Mouse (Mus musculus) liver, adult 2 months (tissue): ENCODE results near the gene Arl15.

Experiments used
- CTCF ChIP-seq: fragments of 200-500 bp; IDR thresholded peaks from 2 replicates; pipeline ENCODE4 v1.5.1; 2011; ENCODE audit warnings: low read depth, low read length, control low read depth
- POLR2A ChIP-seq: fragments of 200-500 bp; IDR thresholded peaks from 2 replicates; pipeline ENCODE4 v1.6.1; 2011; ENCODE audit warnings: low read length, control low read depth; ENCODE audit not compliant: insufficient read depth; ENCODE audit errors: extremely low read depth

DNA sequence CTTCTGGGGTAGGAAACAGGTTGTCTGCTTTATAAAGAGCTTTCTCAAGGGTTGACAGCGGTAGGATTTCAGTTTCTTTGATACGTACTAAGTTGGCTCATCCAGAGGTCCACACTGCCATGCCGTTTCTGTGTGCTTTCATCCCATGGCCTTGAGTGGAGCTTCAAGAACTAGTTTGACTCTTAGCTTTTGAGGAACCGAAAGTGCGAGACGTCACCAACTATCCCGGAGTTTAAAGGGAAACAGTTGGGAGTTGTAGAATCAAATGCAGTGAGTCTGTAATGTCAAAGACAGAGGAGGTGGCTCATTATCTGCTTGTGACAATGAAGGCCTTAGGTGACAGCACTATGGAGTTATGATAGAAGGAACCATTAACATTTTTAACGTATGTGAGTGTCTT lies 49.6 kb downstream of the Arl15 start:
- no peak for TF ChIP-seq POLR2A
- TF ChIP-seq CTCF, result no peak
